Comparison of ENCODE assay signal across 7 mouse cellular contexts in genomic region chr7:100179394-100179793, GRCm38 (mm10). TPM values are rescaled to one million over a fixed set of nuclear protein-coding genes. Genes with fewer than 3 reads are reported as not detected.
DNase-seq lines count a peak whose midpoint lies in the region; ATAC-seq and TF ChIP-seq lines count a peak whose summit lies in the region.

No protein-coding gene starts in this region.

- 46% methylated on average over 7 of the region's 7 CpGs for WGBS in lung, embryonic 16.5 days
- WGBS in lung, adult 2 months = 54% methylated on average over 7 of the region's 7 CpGs
- WGBS in forebrain, embryonic 14.5 days = 67% methylated on average over 7 of the region's 7 CpGs
- WGBS in limb, embryonic 15.5 days = 52% methylated on average over 7 of the region's 7 CpGs
- 53% methylated on average over 7 of the region's 7 CpGs for WGBS in stomach, embryonic 16.5 days

- no peak for TF ChIP-seq CTCF in lung, adult 2 months (IDR thresholded peaks at IDR 0.05; ENCODE audit: insufficient read depth, low read length)

- DNase-seq in lung, adult 2 months = no peak
- no peak for DNase-seq in forebrain, embryonic 14.5 days (ENCODE audit: low spot score)
- no peak for DNase-seq in spleen, postnatal 4 days (ENCODE audit: low spot score in 2 of 2)
- DNase-seq in layer of hippocampus, adult 9-10 months (ENCODE audit: low spot score) = no peak

- peaks cover 2% of the 10 kb centered on the region; the same call in 1 of the 2 replicates for H3K27me3 ChIP-seq in lung, embryonic 16.5 days (ENCODE audit: control insufficient read depth, insufficient read depth, low read depth, low read length)
- peaks cover 29% of the 10 kb centered on the region for H3K27me3 ChIP-seq in forebrain, embryonic 14.5 days (replicated peaks; ENCODE audit: control insufficient read depth, insufficient read depth, low read length)
- H3K27me3 ChIP-seq in limb, embryonic 15.5 days = peaks cover 51% of the 10 kb centered on the region
- peaks cover 9% of the 10 kb centered on the region; the same call in 1 of the 2 replicates for H3K27me3 ChIP-seq in stomach, embryonic 16.5 days (ENCODE audit: control insufficient read depth, insufficient read depth, low read length)

- no peak overlapping the region for H3K27ac ChIP-seq in lung, embryonic 16.5 days (ENCODE audit: low read length)
- H3K27ac ChIP-seq in forebrain, embryonic 14.5 days (ENCODE audit: low read depth, low read length) = no peak overlapping the region
- H3K27ac ChIP-seq in limb, embryonic 15.5 days = no peak overlapping the region
- peak overlapping the region; percentile 23; the same call in 1 of the 2 replicates for H3K27ac ChIP-seq in stomach, embryonic 16.5 days (ENCODE audit: low read length)

- peak overlapping the region; percentile 79 for H3K4me2 ChIP-seq in lung, embryonic 16.5 days (ENCODE audit: low read depth, low read length)
- 0 out of 2 replicates have a peak overlapping the region, but pooled peaks have one; percentile 56 for H3K4me2 ChIP-seq in forebrain, embryonic 14.5 days (ENCODE audit: low read length)
- peak overlapping the region; percentile 60; the same call in 1 of the 2 replicates for H3K4me2 ChIP-seq in limb, embryonic 15.5 days
- peak overlapping the region; percentile 68 for H3K4me2 ChIP-seq in stomach, embryonic 16.5 days (ENCODE audit: low read depth, low read length)

- no peaks in the 10 kb centered on the region for H3K36me3 ChIP-seq in lung, embryonic 16.5 days (ENCODE audit: control insufficient read depth, insufficient read depth, low read length)
- no peaks in the 10 kb centered on the region for H3K36me3 ChIP-seq in forebrain, embryonic 14.5 days (ENCODE audit: control insufficient read depth, insufficient read depth, low read length)
- no peaks in the 10 kb centered on the region for H3K36me3 ChIP-seq in limb, embryonic 15.5 days
- H3K36me3 ChIP-seq in stomach, embryonic 16.5 days (ENCODE audit: control insufficient read depth, insufficient read depth, low read length) = no peaks in the 10 kb centered on the region

- TF ChIP-seq POLR2A in lung, adult 2 months (IDR thresholded peaks at IDR 0.05; ENCODE audit: borderline replicate concordance, extremely low read depth, low read depth, low read length) = no peak

- ATAC-seq in lung, embryonic 16.5 days (ENCODE audit: low read depth) = no peak
- no peak for ATAC-seq in forebrain, embryonic 14.5 days
- no peak for ATAC-seq in limb, embryonic 15.5 days (ENCODE audit: insufficient number of reproducible peaks, low FRiP score, low TSS enrichment, low read depth)
- no peak for ATAC-seq in stomach, embryonic 16.5 days (ENCODE audit: insufficient read depth, low FRiP score)

- H3K4me3 ChIP-seq in lung, embryonic 16.5 days (ENCODE audit: low read length) = peak overlapping the region; percentile 50; the same call in 1 of the 2 replicates
- no peak overlapping the region for H3K4me3 ChIP-seq in lung, adult 2 months (replicated peaks; ENCODE audit: extremely low read depth, low read depth, low read length)
- no peak overlapping the region for H3K4me3 ChIP-seq in forebrain, embryonic 14.5 days (ENCODE audit: low read depth, low read length)
- H3K4me3 ChIP-seq in limb, embryonic 15.5 days = peak overlapping the region; percentile 37; the same call in 1 of the 2 replicates
- peak overlapping the region; percentile 50 for H3K4me3 ChIP-seq in stomach, embryonic 16.5 days (replicated peaks; ENCODE audit: low read length)

- no peak overlapping the region for H3K9ac ChIP-seq in lung, embryonic 16.5 days (ENCODE audit: low read length)
- H3K9ac ChIP-seq in forebrain, embryonic 14.5 days (ENCODE audit: low read length) = no peak overlapping the region
- H3K9ac ChIP-seq in limb, embryonic 15.5 days = no peak overlapping the region
- no peak overlapping the region for H3K9ac ChIP-seq in stomach, embryonic 16.5 days (ENCODE audit: low read length)

- no peaks in the 10 kb centered on the region for H3K9me3 ChIP-seq in lung, embryonic 16.5 days (ENCODE audit: control insufficient read depth, low read length)
- H3K9me3 ChIP-seq in forebrain, embryonic 14.5 days (replicated peaks; ENCODE audit: control insufficient read depth, low read length) = no peaks in the 10 kb centered on the region
- H3K9me3 ChIP-seq in limb, embryonic 15.5 days = no peaks in the 10 kb centered on the region
- no peaks in the 10 kb centered on the region for H3K9me3 ChIP-seq in stomach, embryonic 16.5 days (replicated peaks; ENCODE audit: control insufficient read depth, low read length)

- peaks cover 10% of the 10 kb centered on the region for H3K4me1 ChIP-seq in lung, embryonic 16.5 days (replicated peaks; ENCODE audit: control insufficient read depth, insufficient read depth, low read length)
- peaks cover 5% of the 10 kb centered on the region; the same call in 1 of the 2 replicates for H3K4me1 ChIP-seq in lung, adult 2 months (ENCODE audit: control insufficient read depth, insufficient read depth, low read length)
- H3K4me1 ChIP-seq in forebrain, embryonic 14.5 days (ENCODE audit: control insufficient read depth, insufficient read depth, low read length) = peaks cover 5% of the 10 kb centered on the region; the same call in 1 of the 2 replicates
- H3K4me1 ChIP-seq in limb, embryonic 15.5 days = peaks cover 14% of the 10 kb centered on the region
- peaks cover 14% of the 10 kb centered on the region for H3K4me1 ChIP-seq in stomach, embryonic 16.5 days (ENCODE audit: control insufficient read depth, insufficient read depth, low read length)

RNA-seq across cellular contexts. Expression of gene Kcne3, which starts 3.1 kb away (rescaled TPM):
- polyA plus RNA-seq in lung, embryonic 16.5 days (2015; fragmentation: Nextera tagmentation; extraction: Ambion mirVana) = 2.4 and 3.0 TPM in 2 replicates
- 5.8 and 6.4 TPM in 2 replicates for polyA plus RNA-seq in lung, adult 2 months (2012; rRNA removed)
- 0.58 and 0.91 TPM in 2 replicates for polyA plus RNA-seq in forebrain, embryonic 14.5 days (2014; fragmentation: Nextera tagmentation; extraction: Ambion mirVana)
- 14.3 and 16.9 TPM in 2 replicates for polyA plus RNA-seq in limb, embryonic 15.5 days (2015; fragmentation: Nextera tagmentation; extraction: Ambion mirVana)
- polyA plus RNA-seq in stomach, embryonic 16.5 days (2015; fragmentation: Nextera tagmentation; extraction: Ambion mirVana) = 13.9 and 17.1 TPM in 2 replicates

RNA-seq across cellular contexts. Expression of gene Lipt2, which starts 20.3 kb away (rescaled TPM):
- polyA plus RNA-seq in lung, embryonic 16.5 days (2015; fragmentation: Nextera tagmentation; extraction: Ambion mirVana) = 12.8 and 13.8 TPM in 2 replicates
- 4.6 and 5.9 TPM in 2 replicates for polyA plus RNA-seq in lung, adult 2 months (2012; rRNA removed)
- polyA plus RNA-seq in forebrain, embryonic 14.5 days (2014; fragmentation: Nextera tagmentation; extraction: Ambion mirVana) = 19.6 and 24.0 TPM in 2 replicates
- 20.1 and 20.4 TPM in 2 replicates for polyA plus RNA-seq in limb, embryonic 15.5 days (2015; fragmentation: Nextera tagmentation; extraction: Ambion mirVana)
- 10.1 and 13.5 TPM in 2 replicates for polyA plus RNA-seq in stomach, embryonic 16.5 days (2015; fragmentation: Nextera tagmentation; extraction: Ambion mirVana)

RNA-seq across cellular contexts. Expression of gene Pgm2l1, which starts 47.8 kb away (rescaled TPM):
- polyA plus RNA-seq in lung, embryonic 16.5 days (2015; fragmentation: Nextera tagmentation; extraction: Ambion mirVana) = 2.0 and 2.3 TPM in 2 replicates
- 4.6 and 5.0 TPM in 2 replicates for polyA plus RNA-seq in lung, adult 2 months (2012; rRNA removed)
- 9.2 and 13.2 TPM in 2 replicates for polyA plus RNA-seq in forebrain, embryonic 14.5 days (2014; fragmentation: Nextera tagmentation; extraction: Ambion mirVana)
- 2.1 and 3.1 TPM in 2 replicates for polyA plus RNA-seq in limb, embryonic 15.5 days (2015; fragmentation: Nextera tagmentation; extraction: Ambion mirVana)
- polyA plus RNA-seq in stomach, embryonic 16.5 days (2015; fragmentation: Nextera tagmentation; extraction: Ambion mirVana) = 1.7 and 2.5 TPM in 2 replicates

RNA-seq across cellular contexts. Expression of gene Pold3, which starts 58.0 kb away (rescaled TPM):
- 57.0 and 58.7 TPM in 2 replicates for polyA plus RNA-seq in lung, embryonic 16.5 days (2015; fragmentation: Nextera tagmentation; extraction: Ambion mirVana)
- 4.7 and 6.8 TPM in 2 replicates for polyA plus RNA-seq in lung, adult 2 months (2012; rRNA removed)
- polyA plus RNA-seq in forebrain, embryonic 14.5 days (2014; fragmentation: Nextera tagmentation; extraction: Ambion mirVana) = 49.9 and 54.1 TPM in 2 replicates
- 50.0 and 52.6 TPM in 2 replicates for polyA plus RNA-seq in limb, embryonic 15.5 days (2015; fragmentation: Nextera tagmentation; extraction: Ambion mirVana)
- polyA plus RNA-seq in stomach, embryonic 16.5 days (2015; fragmentation: Nextera tagmentation; extraction: Ambion mirVana) = 47.8 and 50.6 TPM in 2 replicates

Comparison
In these comparisons a context has a peak if more than half of its experiments do, and no peak if none do; other contexts are left out.
1. H3K4me3 ChIP-seq: peak in lung, embryonic 16.5 days (single experiment), limb, embryonic 15.5 days (single experiment) and stomach, embryonic 16.5 days (single experiment); none in lung, adult 2 months (single experiment) and forebrain, embryonic 14.5 days (single experiment).
2. Peak in every context shown above with its lines, with median percentiles within 50 percentile points of each other: H3K4me2 ChIP-seq.